Mouse (Mus musculus) lung, embryonic 14.5 days (tissue): ENCODE measurements around the gene Galnt10. TPM values are rescaled to one million over a fixed set of nuclear protein-coding genes. Genes with fewer than 3 reads are reported as not detected.
A peak's percentile ranks its signal among the peaks of the same experiment; 100 is the strongest.

Experiments used
- ATAC-seq: fragments of 200-750 bp; cut with Nextera tagmentation; 2 replicates; pipeline ENCODE4 v1.8.0; 2017; ENCODE audit warnings: mild to moderate bottlenecking, moderate TSS enrichment, moderate library complexity; ENCODE audit not compliant: insufficient read depth
- DNase-seq: peaks from one replicate; pipeline ENCODE4 v3.0.0-alpha.2; 2015
- H3K27ac ChIP-seq: fragments of 300-500 bp; sonication (generic); 2 replicates; pipeline ENCODE4 v1.5.1; 2014; ENCODE audit warnings: low read depth, mild to moderate bottlenecking, moderate library complexity
- H3K27me3 ChIP-seq: fragments of 300-500 bp; sonication (generic); 2 replicates; pipeline ENCODE4 v1.6.1; 2014; ENCODE audit warnings: low read length, control low read depth; ENCODE audit not compliant: insufficient read depth
- H3K36me3 ChIP-seq: fragments of 300-500 bp; sonication (generic); 2 replicates; pipeline ENCODE4 v1.6.1; 2014; ENCODE audit warnings: control low read depth; ENCODE audit not compliant: insufficient read depth
- H3K4me1 ChIP-seq: fragments of 300-500 bp; sonication (generic); 2 replicates; pipeline ENCODE4 v1.6.1; 2014; ENCODE audit warnings: antibody characterized with exemption, control low read depth; ENCODE audit not compliant: insufficient read depth
- H3K4me2 ChIP-seq: fragments of 300-500 bp; sonication (generic); 2 replicates; pipeline ENCODE4 v1.6.1; 2014; ENCODE audit warnings: mild to moderate bottlenecking
- H3K4me3 ChIP-seq: fragments of 300-500 bp; sonication (generic); 2 replicates; pipeline ENCODE4 v1.5.1; 2014; ENCODE audit warnings: low read depth, low read length
- H3K9ac ChIP-seq: fragments of 300-500 bp; sonication (generic); 2 replicates; pipeline ENCODE4 v1.6.1; 2014
- H3K9me3 ChIP-seq: fragments of 300-500 bp; sonication (generic); 2 replicates; pipeline ENCODE4 v1.6.1; 2016; ENCODE audit warnings: low read depth, low read length, control low read depth
- CTCF ChIP-seq: IDR thresholded peaks from 2 replicates; pipeline ENCODE4 v1.5.1; 2016; ENCODE audit warnings: antibody characterized with exemption, low read depth
- WGBS: fragments of 180-500 bp; shearing (Covaris S2); extraction: QIAGEN DNeasy Blood & Tissue Kit; methylation state at CpG from one replicate; pipeline ENCODE4 v1.1.7; 2014; 5-methylcytosine and 5-hydroxymethylcytosine counted together
- polyA plus RNA-seq: library from polyadenylated mRNA; unstranded; fragments of >200 nt; fragmentation: Nextera tagmentation; extraction: Ambion mirVana; gene quantifications from 2 replicates; pipeline ENCODE4 v1.2.1, GENCODE M21; 2014

Gene Galnt10
- polyA plus RNA-seq, 1 experiment from 2014 or later, result 11.9 TPM

- TF ChIP-seq CTCF, result no peak
- no peak for DNase-seq
- H3K4me1 ChIP-seq, result peaks cover 18% of the 10 kb centered on the region
- no peaks in the 10 kb centered on the region for H3K36me3 ChIP-seq
- no peak for ATAC-seq
- H3K9ac ChIP-seq, result no peak overlapping the region
- H3K27ac ChIP-seq, result no peak overlapping the region
- no peak overlapping the region for H3K4me2 ChIP-seq
- no peaks in the 10 kb centered on the region for H3K9me3 ChIP-seq
- H3K27me3 ChIP-seq, result no peaks in the 10 kb centered on the region
- WGBS, result 75% methylated on average over 12 of the region's 12 CpGs
- H3K4me3 ChIP-seq, result no peak overlapping the region
These were observed 41.6 kb downstream of the Galnt10 start for GRCm38 (mm10) chr11:57686797-57687196.

- H3K9ac ChIP-seq, result no peak overlapping the region
These were observed 42.0 kb downstream of the Galnt10 start for GRCm38 (mm10) chr11:57687258-57687657.

GRCm38 (mm10) chr11:57688179-57688929 lies 43.1 kb downstream of the Galnt10 start:
- no peaks in the 10 kb centered on the region for H3K27me3 ChIP-seq
- WGBS, result 31% methylated on average over 14 of the region's 14 CpGs
- H3K4me1 ChIP-seq, result peaks cover 15% of the 10 kb centered on the region
- H3K4me2 ChIP-seq, result 0 out of 2 replicates have a peak overlapping the region, but pooled peaks have one; percentile 12
- TF ChIP-seq CTCF, result no peak
- no peak overlapping the region for H3K9ac ChIP-seq
- H3K9me3 ChIP-seq, result no peaks in the 10 kb centered on the region
- no peak overlapping the region for H3K27ac ChIP-seq
- no peaks in the 10 kb centered on the region for H3K36me3 ChIP-seq
- no peak for DNase-seq
- 0 out of 2 replicates have a peak, but pooled peaks have one; percentile 30 for ATAC-seq
- no peak overlapping the region for H3K4me3 ChIP-seq

More at GRCm38 (mm10) chr11:57687258-57687657, 42.0 kb downstream of the Galnt10 start:
- 80% methylated on average over 9 of the region's 9 CpGs for WGBS
- no peak for DNase-seq
- ATAC-seq, result no peak
- Histone ChIP-seq H3K4me1 (peaks cover 15% of the 10 kb centered on the region), H3K36me3 (no peaks in the 10 kb centered on the region), H3K9me3 (no peaks in the 10 kb centered on the region), H3K27me3 (no peaks in the 10 kb centered on the region), H3K4me3 (no peak overlapping the region), H3K27ac (no peak overlapping the region), H3K4me2 (no peak overlapping the region)
- no peak for TF ChIP-seq CTCF

GRCm38 (mm10) chr11:57689811-57690210 lies 44.6 kb downstream of the Galnt10 start:
- no peaks in the 10 kb centered on the region for H3K9me3 ChIP-seq
- no peak overlapping the region for H3K4me2 ChIP-seq
- no peak overlapping the region for H3K27ac ChIP-seq
- no peaks in the 10 kb centered on the region for H3K36me3 ChIP-seq
- H3K9ac ChIP-seq, result no peak overlapping the region
- H3K4me3 ChIP-seq, result no peak overlapping the region
- WGBS, result 26% methylated on average over 6 of the region's 6 CpGs
- H3K27me3 ChIP-seq, result no peaks in the 10 kb centered on the region
- ATAC-seq, result no peak
- no peak for TF ChIP-seq CTCF
- H3K4me1 ChIP-seq, result peaks cover 13% of the 10 kb centered on the region
- DNase-seq, result no peak

GRCm38 (mm10) chr11:57690836-57691235 lies 45.6 kb downstream of the Galnt10 start:
- Histone ChIP-seq H3K4me3 (no peak overlapping the region), H3K36me3 (no peaks in the 10 kb centered on the region), H3K4me1 (peaks cover 13% of the 10 kb centered on the region), H3K9ac (no peak overlapping the region), H3K27me3 (no peaks in the 10 kb centered on the region), H3K4me2 (no peak overlapping the region), H3K9me3 (no peaks in the 10 kb centered on the region), H3K27ac (no peak overlapping the region)
- DNase-seq (no peak), ATAC-seq (no peak)
- TF ChIP-seq CTCF, result no peak
- 82% methylated on average over 5 of the region's 5 CpGs for WGBS

GRCm38 (mm10) chr11:57691939-57692338 lies 46.7 kb downstream of the Galnt10 start:
- 60% methylated on average over 6 of the region's 6 CpGs for WGBS
- no peak for ATAC-seq
- no peak for TF ChIP-seq CTCF
- no peak overlapping the region for H3K4me3 ChIP-seq
- H3K4me2 ChIP-seq, result no peak overlapping the region
- no peak overlapping the region for H3K9ac ChIP-seq
- H3K27ac ChIP-seq, result no peak overlapping the region
- DNase-seq, result no peak
- H3K36me3 ChIP-seq, result no peaks in the 10 kb centered on the region
- H3K27me3 ChIP-seq, result no peaks in the 10 kb centered on the region
- peaks cover 15% of the 10 kb centered on the region for H3K4me1 ChIP-seq
- H3K9me3 ChIP-seq, result no peaks in the 10 kb centered on the region

- Histone ChIP-seq H3K27me3 (no peaks in the 10 kb centered on the region), H3K36me3 (no peaks in the 10 kb centered on the region), H3K4me2 (no peak overlapping the region), H3K9me3 (no peaks in the 10 kb centered on the region), H3K27ac (no peak overlapping the region), H3K4me3 (no peak overlapping the region), H3K9ac (no peak overlapping the region), H3K4me1 (peaks cover 16% of the 10 kb centered on the region)
- DNase-seq (no peak), ATAC-seq (no peak)
- 71% methylated on average over 7 of the region's 7 CpGs for WGBS
- no peak for TF ChIP-seq CTCF
These were observed 47.5 kb downstream of the Galnt10 start for GRCm38 (mm10) chr11:57692726-57693125.
